Comparison of ENCODE assay signal across 11 mouse cellular contexts in genomic region chr2:116074061-116074460, GRCm38 (mm10). TPM values are rescaled to one million over a fixed set of nuclear protein-coding genes. Genes with fewer than 3 reads are reported as not detected.
A peak's percentile ranks its signal among the peaks of the same experiment; 100 is the strongest.
DNase-seq lines count a peak whose midpoint lies in the region; ATAC-seq lines count a peak whose summit lies in the region.
"Had no signal": no experiment of that assay in that cellular context is flagged by ENCODE, and none has a peak within 500 bp of the region (broad histone marks: within the 10 kb centered on the region; RNA-seq: fewer than 3 reads in every experiment).

No protein-coding gene starts in this region.

- DNase-seq in intestine, embryonic 14.5 days (ENCODE audit: low spot score): no peak
- DNase-seq in layer of hippocampus, adult 11-12 months (ENCODE audit: low spot score): no peak
- DNase-seq in urinary bladder, adult 2 months (ENCODE audit: low spot score): no peak
- DNase-seq: B cell, adult 2 months; layer of hippocampus, adult 9-11 months; right cerebral cortex, postnatal 25 days had no signal

- peak overlapping the region; percentile 68 for H3K4me2 ChIP-seq in intestine, embryonic 14.5 days (ENCODE audit: low read length)
- H3K4me2 ChIP-seq in intestine, embryonic 16.5 days (ENCODE audit: low read depth, low read length): no peak overlapping the region
- peak overlapping the region; percentile 54 for H3K4me2 ChIP-seq in embryonic facial prominence, embryonic 12.5 days (replicated peaks)
- H3K4me2 ChIP-seq in hindbrain, embryonic 15.5 days: peak overlapping the region; percentile 73
- H3K4me2 ChIP-seq in neural tube, embryonic 12.5 days (replicated peaks): peak overlapping the region; percentile 77

- no peaks in the 10 kb centered on the region for H3K36me3 ChIP-seq in intestine, embryonic 14.5 days (ENCODE audit: control insufficient read depth, insufficient read depth, low read length)
- no peaks in the 10 kb centered on the region for H3K36me3 ChIP-seq in intestine, embryonic 16.5 days (ENCODE audit: control insufficient read depth, insufficient read depth, low read length)
- no peaks in the 10 kb centered on the region for H3K36me3 ChIP-seq in embryonic facial prominence, embryonic 12.5 days
- no peaks in the 10 kb centered on the region for H3K36me3 ChIP-seq in hindbrain, embryonic 15.5 days
- no peaks in the 10 kb centered on the region for H3K36me3 ChIP-seq in neural tube, embryonic 12.5 days

- H3K27me3 ChIP-seq in intestine, embryonic 14.5 days (replicated peaks; ENCODE audit: control insufficient read depth, insufficient read depth, low read length): peaks cover 31% of the 10 kb centered on the region; the same call in 1 of the 2 replicates
- peaks cover 5% of the 10 kb centered on the region; the same call in 1 of the 2 replicates for H3K27me3 ChIP-seq in intestine, embryonic 16.5 days (replicated peaks; ENCODE audit: control insufficient read depth, insufficient read depth, low read length)
- H3K27me3 ChIP-seq in embryonic facial prominence, embryonic 12.5 days: peaks cover 22% of the 10 kb centered on the region; the same call in 1 of the 2 replicates
- H3K27me3 ChIP-seq in hindbrain, embryonic 15.5 days: 0 out of 2 replicates have a peak, but pooled peaks cover 6% of the 10 kb centered on the region
- no peaks in the 10 kb centered on the region; the same call in 1 of the 2 replicates for H3K27me3 ChIP-seq in neural tube, embryonic 12.5 days (replicated peaks)

- ATAC-seq in intestine, embryonic 14.5 days (replicated peaks; ENCODE audit: low FRiP score, low TSS enrichment, low read depth): no peak
- ATAC-seq in intestine, embryonic 16.5 days: no peak
- no peak for ATAC-seq in embryonic facial prominence, embryonic 12.5 days (ENCODE audit: insufficient number of reproducible peaks, insufficient read depth, low FRiP score, low TSS enrichment)
- no peak for ATAC-seq in hindbrain, embryonic 15.5 days (ENCODE audit: low FRiP score, low read depth)
- ATAC-seq in neural tube, embryonic 12.5 days (ENCODE audit: low FRiP score, low read depth): no peak
- no peak for ATAC-seq in cerebellum, adult (ENCODE audit: insufficient number of reproducible peaks, low FRiP score, low TSS enrichment)

- peaks cover 13% of the 10 kb centered on the region for H3K4me1 ChIP-seq in intestine, embryonic 14.5 days (replicated peaks; ENCODE audit: control insufficient read depth, insufficient read depth, low read length)
- H3K4me1 ChIP-seq in intestine, embryonic 16.5 days (ENCODE audit: control insufficient read depth, insufficient read depth, low read length): no peaks in the 10 kb centered on the region
- H3K4me1 ChIP-seq in embryonic facial prominence, embryonic 12.5 days: peaks cover 24% of the 10 kb centered on the region; the same call in 1 of the 2 replicates
- H3K4me1 ChIP-seq in hindbrain, embryonic 15.5 days (replicated peaks): peaks cover 30% of the 10 kb centered on the region
- H3K4me1 ChIP-seq in neural tube, embryonic 12.5 days: peaks cover 35% of the 10 kb centered on the region

- no peaks in the 10 kb centered on the region for H3K9me3 ChIP-seq in intestine, embryonic 14.5 days (ENCODE audit: control insufficient read depth, low read length)
- no peaks in the 10 kb centered on the region for H3K9me3 ChIP-seq in intestine, embryonic 16.5 days (ENCODE audit: control insufficient read depth, low read length)
- no peaks in the 10 kb centered on the region for H3K9me3 ChIP-seq in embryonic facial prominence, embryonic 12.5 days
- H3K9me3 ChIP-seq in hindbrain, embryonic 15.5 days: no peaks in the 10 kb centered on the region
- no peaks in the 10 kb centered on the region for H3K9me3 ChIP-seq in neural tube, embryonic 12.5 days

- peak overlapping the region; percentile 97 for H3K9ac ChIP-seq in intestine, embryonic 14.5 days (ENCODE audit: low read length)
- no peak overlapping the region for H3K9ac ChIP-seq in intestine, embryonic 16.5 days (ENCODE audit: low read depth, low read length)
- no peak overlapping the region for H3K9ac ChIP-seq in embryonic facial prominence, embryonic 12.5 days
- H3K9ac ChIP-seq in hindbrain, embryonic 15.5 days: peak overlapping the region; percentile 46; the same call in 1 of the 2 replicates
- no peak overlapping the region for H3K9ac ChIP-seq in neural tube, embryonic 12.5 days

- 0 out of 2 replicates have a peak overlapping the region, but pooled peaks have one; percentile 78 for H3K4me3 ChIP-seq in intestine, embryonic 14.5 days (ENCODE audit: low read depth, low read length)
- no peak overlapping the region for H3K4me3 ChIP-seq in intestine, embryonic 16.5 days (ENCODE audit: low read length)
- H3K4me3 ChIP-seq in embryonic facial prominence, embryonic 12.5 days: no peak overlapping the region
- peak overlapping the region; percentile 68 for H3K4me3 ChIP-seq in hindbrain, embryonic 15.5 days
- no peak overlapping the region for H3K4me3 ChIP-seq in neural tube, embryonic 12.5 days

- peak overlapping the region; percentile 69; the same call in 1 of the 2 replicates for H3K27ac ChIP-seq in intestine, embryonic 14.5 days (ENCODE audit: low read depth)
- no peak overlapping the region for H3K27ac ChIP-seq in intestine, embryonic 16.5 days (ENCODE audit: low read length)
- peak overlapping the region; percentile 60; the same call in 1 of the 2 replicates for H3K27ac ChIP-seq in embryonic facial prominence, embryonic 12.5 days
- H3K27ac ChIP-seq in hindbrain, embryonic 15.5 days (replicated peaks): peak overlapping the region; percentile 80
- H3K27ac ChIP-seq in neural tube, embryonic 12.5 days: no peak overlapping the region

- WGBS in intestine, embryonic 14.5 days: 21% methylated on average over 3 of the region's 3 CpGs
- WGBS in intestine, embryonic 16.5 days: 19% methylated on average over 3 of the region's 3 CpGs
- 12% methylated on average over 3 of the region's 3 CpGs for WGBS in embryonic facial prominence, embryonic 12.5 days
- WGBS in hindbrain, embryonic 15.5 days: 25% methylated on average over 3 of the region's 3 CpGs
- WGBS in neural tube, embryonic 12.5 days: 17% methylated on average over 3 of the region's 3 CpGs

RNA-seq across cellular contexts. Expression of gene Meis2, which starts 8.4 kb away (rescaled TPM):
- polyA plus RNA-seq in intestine, embryonic 14.5 days (2014; fragmentation: Nextera tagmentation; extraction: Ambion mirVana): 67.3 and 73.2 TPM in 2 replicates
- 25.7 and 26.8 TPM in 2 replicates for polyA plus RNA-seq in intestine, embryonic 16.5 days (2015; fragmentation: Nextera tagmentation; extraction: Ambion mirVana)
- 71.2 and 71.7 TPM in 2 replicates for polyA plus RNA-seq in embryonic facial prominence, embryonic 12.5 days (2016; fragmentation: Nextera tagmentation; extraction: Ambion mirVana)
- 139 and 140 TPM in 2 replicates for polyA plus RNA-seq in hindbrain, embryonic 15.5 days (2015; fragmentation: Nextera tagmentation; extraction: Ambion mirVana)
- 108 and 120 TPM in 2 replicates for polyA plus RNA-seq in neural tube, embryonic 12.5 days (2016; fragmentation: Nextera tagmentation; extraction: Ambion mirVana)
- 40.7 and 60.6 TPM in 2 replicates for polyA plus RNA-seq in urinary bladder, adult 2 months (2012; rRNA removed)

Comparison
In these comparisons a context has a peak if more than half of its experiments do, and no peak if none do; other contexts are left out.
1. H3K27ac ChIP-seq: peak in intestine, embryonic 14.5 days (single experiment), embryonic facial prominence, embryonic 12.5 days (single experiment) and hindbrain, embryonic 15.5 days (single experiment); none in intestine, embryonic 16.5 days (single experiment) and neural tube, embryonic 12.5 days (single experiment).
2. H3K4me3 ChIP-seq: peak in intestine, embryonic 14.5 days (single experiment) and hindbrain, embryonic 15.5 days (single experiment); none in intestine, embryonic 16.5 days (single experiment), embryonic facial prominence, embryonic 12.5 days (single experiment) and neural tube, embryonic 12.5 days (single experiment).
3. H3K9ac ChIP-seq: peak in intestine, embryonic 14.5 days (single experiment) and hindbrain, embryonic 15.5 days (single experiment); none in intestine, embryonic 16.5 days (single experiment), embryonic facial prominence, embryonic 12.5 days (single experiment) and neural tube, embryonic 12.5 days (single experiment).